ENCODE assay signal across 24 mouse cellular contexts in the genomic region with DNA sequence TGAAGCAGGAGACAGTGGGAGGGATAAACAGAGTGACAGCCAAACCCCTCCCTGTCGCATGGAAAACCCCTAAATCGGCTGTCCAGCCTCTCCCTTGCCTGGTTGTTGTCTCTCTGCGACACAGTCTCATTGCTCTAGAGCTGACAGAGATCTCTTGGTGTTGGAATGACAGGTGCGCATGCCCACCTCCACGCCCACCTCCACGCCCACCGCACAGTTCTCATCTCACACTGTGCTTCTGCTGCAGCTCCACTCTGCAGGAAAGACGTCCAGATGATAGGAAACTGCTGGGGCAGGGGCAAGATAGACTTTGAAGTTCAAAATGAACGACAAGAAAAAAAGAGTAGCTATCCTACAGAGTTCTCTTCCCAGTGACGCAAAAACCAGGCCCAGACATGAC. TPM values are rescaled to one million over a fixed set of nuclear protein-coding genes. Genes with fewer than 3 reads are reported as not detected.
DNase-seq lines count a peak whose midpoint lies in the region; TF ChIP-seq lines count a peak whose summit lies in the region.
"Had no signal": no experiment of that assay in that cellular context is flagged by ENCODE, and none has a peak within 500 bp of the region (broad histone marks: within the 10 kb centered on the region; RNA-seq: fewer than 3 reads in every experiment).

No protein-coding gene starts in this region.

- peak; percentile 34 for DNase-seq in cerebellum, adult 9-10 months
- DNase-seq in cerebellum, adult 8-10 months: no peak
- DNase-seq in thymus, adult 2 months: no peak
- DNase-seq in thymus, postnatal 10 days (ENCODE audit: low spot score in 2 of 2): no peak
- no peak for DNase-seq in ovary, adult 18-20 months (ENCODE audit: low spot score)
- DNase-seq in right cerebral cortex, postnatal 14 days: no peak
- DNase-seq: adrenal gland, postnatal 14 days; cerebellum, postnatal 14 days; heart, postnatal 4 days; kidney, adult 2 months; left cerebral cortex, postnatal 4 days; lung, postnatal 4 days; right cerebral cortex, postnatal 25 days; spleen, adult 18-20 months had no signal

- H3K27ac ChIP-seq in thymus, adult 2 months (ENCODE audit: control insufficient read depth, insufficient read depth, low read length): peak overlapping the region; percentile 28
- 0 out of 2 replicates have a peak overlapping the region, but pooled peaks have one; percentile 15 for H3K27ac ChIP-seq in cortical plate, adult 2 months (ENCODE audit: insufficient read depth, low read length)
- H3K27ac ChIP-seq: embryonic facial prominence, embryonic 12.5 days; forebrain, embryonic 12.5 days; hindbrain, embryonic 14.5 days; kidney, postnatal 0 days; limb, embryonic 15.5 days; liver, embryonic 15.5 days; neural tube, embryonic 15.5 days; stomach, embryonic 15.5 days had no signal

- H3K36me3 ChIP-seq in thymus, adult 2 months (ENCODE audit: control insufficient read depth, insufficient read depth, low read length): no peaks in the 10 kb centered on the region
- H3K36me3 ChIP-seq: embryonic facial prominence, embryonic 12.5 days; forebrain, embryonic 12.5 days; limb, embryonic 15.5 days; liver, embryonic 15.5 days; neural tube, embryonic 15.5 days; stomach, embryonic 15.5 days had no signal

- TF ChIP-seq CTCF in thymus, adult 2 months (IDR thresholded peaks at IDR 0.05; ENCODE audit: borderline replicate concordance, control insufficient read depth, extremely low read depth, insufficient read depth, low read length, poor library complexity): no peak
- no peak for TF ChIP-seq CTCF in cortical plate, adult 2 months (IDR thresholded peaks at IDR 0.05; ENCODE audit: extremely low read depth, insufficient read depth, low read length)

- no peak overlapping the region for H3K4me3 ChIP-seq in thymus, adult 2 months (ENCODE audit: control insufficient read depth, insufficient read depth, low read length)
- no peak overlapping the region for H3K4me3 ChIP-seq in cortical plate, adult 2 months (ENCODE audit: insufficient read depth, low read length)
- H3K4me3 ChIP-seq: embryonic facial prominence, embryonic 12.5 days; forebrain, embryonic 12.5 days; limb, embryonic 15.5 days; liver, embryonic 15.5 days; myocyte; neural tube, embryonic 15.5 days; stomach, embryonic 15.5 days had no signal

- peaks cover 69% of the 10 kb centered on the region for H3K4me1 ChIP-seq in thymus, adult 2 months (replicated peaks; ENCODE audit: control insufficient read depth, insufficient read depth, low read length)
- peaks cover 27% of the 10 kb centered on the region for H3K4me1 ChIP-seq in cortical plate, adult 2 months (ENCODE audit: control insufficient read depth, insufficient read depth, low read length)

- 38% methylated on average over 10 of the region's 10 CpGs for WGBS in thymus, adult 2 months

- no peak for TF ChIP-seq POLR2A in thymus, adult 2 months (IDR thresholded peaks at IDR 0.05; ENCODE audit: control insufficient read depth, extremely low read depth, insufficient read depth, low read length, poor library complexity)
- TF ChIP-seq POLR2A in cortical plate, adult 2 months (IDR thresholded peaks at IDR 0.05; ENCODE audit: extremely low read depth, insufficient read depth, low read length): no peak

- H3K27me3 ChIP-seq in thymus, adult 2 months (ENCODE audit: control insufficient read depth, insufficient read depth, low read length): no peaks in the 10 kb centered on the region
- H3K27me3 ChIP-seq: embryonic facial prominence, embryonic 12.5 days; forebrain, embryonic 12.5 days; limb, embryonic 15.5 days; liver, embryonic 15.5 days; neural tube, embryonic 15.5 days; stomach, embryonic 15.5 days had no signal

RNA-seq across cellular contexts. Expression of gene Cyfip2, which starts 8.6 kb away (rescaled TPM):
- polyA plus RNA-seq in thymus, adult 2 months (2012; rRNA removed): 85.4 and 114 TPM in 2 replicates
- polyA plus RNA-seq in cortical plate, adult 2 months (2012; rRNA removed): 273 and 275 TPM in 2 replicates
